In the genomic region with DNA sequence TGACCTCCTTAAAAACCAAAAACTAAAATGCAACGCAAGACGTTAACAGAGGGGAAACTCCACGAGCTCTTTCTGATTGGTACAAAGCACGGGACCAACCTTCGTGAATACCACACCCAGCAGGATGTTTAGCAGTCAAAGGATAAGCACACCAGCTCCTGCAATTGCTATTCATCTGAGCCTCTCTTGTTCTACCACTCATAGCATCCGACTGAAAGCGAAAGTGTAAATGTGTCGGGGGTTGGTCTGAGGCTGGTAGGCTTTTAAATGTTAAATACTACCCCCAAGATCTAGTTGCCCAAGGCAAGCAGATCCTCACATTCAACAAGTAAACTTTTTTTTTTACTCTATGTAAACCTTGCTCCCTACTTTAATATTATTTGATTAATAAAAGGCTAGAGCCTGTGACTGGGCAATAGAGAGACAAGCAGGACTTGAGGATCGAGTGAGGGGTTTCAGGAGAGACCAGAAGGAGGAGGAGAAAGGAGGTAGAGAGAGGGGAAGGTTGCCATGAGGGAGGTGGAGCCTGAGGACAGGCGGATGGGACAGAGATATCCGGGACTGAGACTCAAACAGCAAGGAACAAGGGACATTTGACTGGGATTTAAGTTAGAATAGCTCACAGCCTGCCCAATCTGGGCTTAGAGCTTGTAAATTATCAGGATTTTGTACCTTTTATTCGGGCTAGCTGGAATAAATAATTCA, we compare ENCODE assay signal across 8 mouse cellular contexts. TPM values are rescaled to one million over a fixed set of nuclear protein-coding genes. Genes with fewer than 3 reads are reported as not detected.
A peak's percentile ranks its signal among the peaks of the same experiment; 100 is the strongest.
DNase-seq lines count a peak whose midpoint lies in the region; ATAC-seq lines count a peak whose summit lies in the region.

No protein-coding gene starts in this region.

- H3K4me2 ChIP-seq in hindbrain, embryonic 13.5 days: peak overlapping the region; percentile 35

- no peaks in the 10 kb centered on the region for H3K36me3 ChIP-seq in hindbrain, embryonic 13.5 days
- no peaks in the 10 kb centered on the region for H3K36me3 ChIP-seq in megakaryocyte, embryonic 14.5 days (replicated peaks; ENCODE audit: low read length)

- peaks cover 6% of the 10 kb centered on the region for H3K4me1 ChIP-seq in hindbrain, embryonic 13.5 days (replicated peaks)
- peaks cover 24% of the 10 kb centered on the region for H3K4me1 ChIP-seq in megakaryocyte, embryonic 14.5 days

- WGBS in hindbrain, embryonic 13.5 days: 10% methylated on average over 12 of the region's 12 CpGs

- peak overlapping the region; percentile 1; the same call in 1 of the 2 replicates for H3K4me3 ChIP-seq in hindbrain, embryonic 13.5 days
- peak overlapping the region; percentile 90 for H3K4me3 ChIP-seq in megakaryocyte, embryonic 14.5 days (replicated peaks)

- peaks cover 3% of the 10 kb centered on the region; the same call in 1 of the 2 replicates for H3K9me3 ChIP-seq in hindbrain, embryonic 13.5 days
- peaks cover 13% of the 10 kb centered on the region for H3K9me3 ChIP-seq in megakaryocyte, embryonic 14.5 days

- H3K9ac ChIP-seq in hindbrain, embryonic 13.5 days: no peak overlapping the region

- peak; percentile 89 for DNase-seq in CD4-positive helper T cell, adult 2 months (ENCODE audit: low read depth, low spot score)
- peak; percentile 46 for DNase-seq in NIH3T3 (ENCODE audit: low read depth)
- peak; percentile 8 to 16 for DNase-seq in thymus, postnatal 36 days
- no peak for DNase-seq in right cerebral cortex, postnatal 36 days (ENCODE audit: low spot score in 2 of 2)
- no peak for DNase-seq in cerebellum, postnatal 4 days (ENCODE audit: low spot score in 2 of 2)
- no peak for DNase-seq in kidney, postnatal 10 days

- no peak for ATAC-seq in hindbrain, embryonic 13.5 days (ENCODE audit: low FRiP score)

- H3K27me3 ChIP-seq in hindbrain, embryonic 13.5 days: no peaks in the 10 kb centered on the region
- peaks cover 2% of the 10 kb centered on the region for H3K27me3 ChIP-seq in megakaryocyte, embryonic 14.5 days (replicated peaks)

- H3K27ac ChIP-seq in hindbrain, embryonic 13.5 days: no peak overlapping the region

RNA-seq across cellular contexts. Expression of gene Rbbp6, which starts 25.0 kb away (rescaled TPM):
- 27.4 and 27.7 TPM in 2 replicates for polyA plus RNA-seq in hindbrain, embryonic 13.5 days (2015; fragmentation: Nextera tagmentation; extraction: Ambion mirVana)
- polyA plus RNA-seq in megakaryocyte, embryonic 14.5 days (2012; ENCODE audit: insufficient read depth, low replicate concordance): 9.4 and 48.6 TPM in 2 replicates

Comparison
In these comparisons a context has a peak if more than half of its experiments do, and no peak if none do; other contexts are left out.
1. DNase-seq: peak in CD4-positive helper T cell, adult 2 months (single experiment), NIH3T3 (single experiment) and thymus, postnatal 36 days (2 of 2); none in right cerebral cortex, postnatal 36 days (0 of 2), cerebellum, postnatal 4 days (0 of 2) and kidney, postnatal 10 days (single experiment).